In the genomic region with DNA sequence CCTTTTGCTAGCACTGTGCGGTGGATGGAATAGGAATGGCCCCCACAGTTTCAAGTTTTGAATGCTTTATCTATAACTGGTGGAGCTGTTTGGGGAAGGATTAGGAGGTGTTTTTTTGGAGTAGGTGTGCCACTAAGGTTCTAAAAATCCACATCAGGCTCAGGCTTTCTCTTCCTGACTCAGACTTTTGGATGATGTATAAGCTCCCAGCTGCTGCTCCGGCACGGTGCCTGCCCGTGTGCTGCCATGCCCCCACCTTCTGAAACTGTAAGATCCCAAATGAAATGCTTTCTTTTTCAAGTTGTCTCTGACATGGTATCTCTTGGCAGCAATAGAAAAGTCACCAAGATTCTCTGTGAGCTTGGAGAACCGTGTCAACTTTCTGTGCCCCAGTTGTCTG, we compare ENCODE assay signal across 19 mouse cellular contexts.
DNase-seq lines count a peak whose midpoint lies in the region; TF ChIP-seq lines count a peak whose summit lies in the region.
"Had no signal": no experiment of that assay in that cellular context is flagged by ENCODE, and none has a peak within 500 bp of the region (broad histone marks: within the 10 kb centered on the region; RNA-seq: fewer than 3 reads in every experiment).

No protein-coding gene starts in this region.

- H3K27ac ChIP-seq in left cerebral cortex, adult 2 months, result peak overlapping the region; percentile 83
- H3K27ac ChIP-seq in cortical plate, adult 2 months (ENCODE audit: insufficient read depth, low read length), result peak overlapping the region; percentile 8; the same call in 1 of the 2 replicates
- H3K27ac ChIP-seq: embryonic facial prominence, embryonic 10.5 days; embryonic facial prominence, embryonic 12.5 days; forebrain, embryonic 13.5 days; forebrain, embryonic 15.5 days had no signal

- peaks cover 12% of the 10 kb centered on the region for H3K4me1 ChIP-seq in cortical plate, adult 2 months (ENCODE audit: control insufficient read depth, insufficient read depth, low read length)

- DNase-seq in left cerebral cortex, adult 2 months (ENCODE audit: extremely low spot score in 1 of 2, low spot score in 2 of 2), result peak in 1 of 2 experiments; percentile 41
- DNase-seq in left cerebral cortex, adult 11 months (ENCODE audit: low spot score), result no peak
- peak; percentile 63 for DNase-seq in right cerebral cortex, adult 18-20 months
- DNase-seq in right cerebral cortex, postnatal 25 days, result no peak
- no peak for DNase-seq in embryo, embryonic 11 days
- DNase-seq: adrenal gland, adult 2 months; adrenal gland, postnatal 10 days; adrenal gland, postnatal 25 days; cerebellum, adult 11-12 months; cerebellum, adult 2 months; cerebellum, adult 9-10 months; cerebellum, postnatal 10 days; cerebellum, postnatal 25 days; forebrain, postnatal 0 days had no signal

- no peak for TF ChIP-seq CTCF in left cerebral cortex, adult 2 months (IDR thresholded peaks at IDR 0.05)
- TF ChIP-seq CTCF in cortical plate, adult 2 months (IDR thresholded peaks at IDR 0.05; ENCODE audit: extremely low read depth, insufficient read depth, low read length), result no peak

- intact Hi-C loops in left cerebral cortex, adult 2 months (cut with DNase I), result loop anchor here (5.0 kb wide), 1 partner anchor 236 kb away; no protein-coding TSS in a partner anchor

- no peak for TF ChIP-seq POLR2A in cortical plate, adult 2 months (IDR thresholded peaks at IDR 0.05; ENCODE audit: extremely low read depth, insufficient read depth, low read length)

- H3K4me3 ChIP-seq in left cerebral cortex, adult 2 months, result no peak overlapping the region
- no peak overlapping the region for H3K4me3 ChIP-seq in cortical plate, adult 2 months (ENCODE audit: insufficient read depth, low read length)
- H3K4me3 ChIP-seq: embryonic facial prominence, embryonic 10.5 days; embryonic facial prominence, embryonic 12.5 days; forebrain, embryonic 13.5 days; forebrain, embryonic 15.5 days had no signal
